Mouse (Mus musculus): Measurements from ENCODE around the gene Ttc7b.
A peak's percentile ranks its signal among the peaks of the same experiment; 100 is the strongest.

The Ttc7b gene

GRCm38 (mm10) chr12:100520794-100521186, at the start of gene Ttc7b:
TSS of gene Ttc7b (minus strand) at chr12:100520826.
- peak; percentile 60 to 63 for DNase-seq

- no peak for DNase-seq
Observed at GRCm38 (mm10) chr12:100568831-100569230, 48.2 kb upstream of the Ttc7b start.

- no peak for DNase-seq
Observed at GRCm38 (mm10) chr12:100568105-100568504, 47.5 kb upstream of the Ttc7b start.

- no peak for DNase-seq
Observed at GRCm38 (mm10) chr12:100567627-100568026, 47.0 kb upstream of the Ttc7b start.

GRCm38 (mm10) chr12:100553675-100554074, 33.0 kb upstream of the Ttc7b start:
- no peak for DNase-seq

- DNase-seq = no peak
Observed at GRCm38 (mm10) chr12:100551972-100552371, 31.3 kb upstream of the Ttc7b start.

- DNase-seq = no peak
Observed at GRCm38 (mm10) chr12:100544194-100544567, 23.6 kb upstream of the Ttc7b start.

GRCm38 (mm10) chr12:100543437-100544193, 23.0 kb upstream of the Ttc7b start:
- DNase-seq = no peak

GRCm38 (mm10) chr12:100542494-100542893, 21.9 kb upstream of the Ttc7b start:
- DNase-seq = no peak

GRCm38 (mm10) chr12:100542076-100542475, 21.4 kb upstream of the Ttc7b start:
- DNase-seq = no peak

- DNase-seq = no peak
Observed at GRCm38 (mm10) chr12:100539158-100539714, 18.6 kb upstream of the Ttc7b start.

- DNase-seq = no peak
Observed at GRCm38 (mm10) chr12:100538445-100539157, 18.0 kb upstream of the Ttc7b start.

- DNase-seq = no peak
Observed at GRCm38 (mm10) chr12:100537091-100537490, 16.5 kb upstream of the Ttc7b start.

- no peak for DNase-seq
Observed at GRCm38 (mm10) chr12:100535028-100535427, 14.4 kb upstream of the Ttc7b start.

GRCm38 (mm10) chr12:100534028-100534427, 13.4 kb upstream of the Ttc7b start:
- DNase-seq = no peak

GRCm38 (mm10) chr12:100533209-100533608, 12.6 kb upstream of the Ttc7b start:
- no peak for DNase-seq

- no peak for DNase-seq
Observed at GRCm38 (mm10) chr12:100531740-100532139, 11.1 kb upstream of the Ttc7b start.

- no peak for DNase-seq
Observed at GRCm38 (mm10) chr12:100530871-100531270, 10.2 kb upstream of the Ttc7b start.

GRCm38 (mm10) chr12:100529651-100530050, 9.0 kb upstream of the Ttc7b start:
- no peak for DNase-seq

- DNase-seq = no peak
Observed at GRCm38 (mm10) chr12:100529172-100529571, 8.5 kb upstream of the Ttc7b start.

GRCm38 (mm10) chr12:100528246-100528645, 7.6 kb upstream of the Ttc7b start:
- no peak for DNase-seq

- peak; percentile 52 to 64 for DNase-seq
Observed at GRCm38 (mm10) chr12:100527753-100528152, 7.1 kb upstream of the Ttc7b start.

- DNase-seq = no peak
Observed at GRCm38 (mm10) chr12:100527241-100527640, 6.6 kb upstream of the Ttc7b start.

GRCm38 (mm10) chr12:100525939-100526338, 5.3 kb upstream of the Ttc7b start:
- DNase-seq = no peak

All from thymus, postnatal 36 days (tissue).